Mouse (Mus musculus): Measurements from ENCODE around the gene Ubash3a.
"Not testable (repeated sequence)": the region's sequence is repeated elsewhere in the genome, so short reads cannot be mapped to it uniquely, and the experiment has no call there.

Ubash3a gene

DNA sequence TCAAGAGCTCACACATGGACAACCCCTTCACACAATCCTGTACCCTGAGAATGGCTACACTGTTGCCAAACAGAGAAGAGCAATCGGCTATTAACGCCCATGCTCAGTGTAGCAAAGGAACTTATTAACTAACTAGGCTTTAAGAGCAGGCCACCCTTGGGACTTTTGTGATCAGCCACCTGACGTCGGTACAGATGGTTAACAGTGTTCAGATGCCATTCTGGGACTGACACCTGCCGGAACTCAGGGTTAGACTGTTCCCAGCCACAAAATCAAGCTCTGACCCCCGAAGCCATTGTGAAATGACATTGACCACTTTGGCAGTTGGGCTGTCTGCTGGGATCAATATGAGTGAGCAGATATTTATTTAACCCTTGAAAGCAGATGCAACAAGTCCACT lies 53.7 kb downstream of the Ubash3a start:
- DNase-seq (ENCODE audit: low read depth), result no peak

- DNase-seq (ENCODE audit: low read depth), result no peak
Measured at GRCm38 (mm10) chr17:31262715-31263114, 55.0 kb downstream of the Ubash3a start.

- no peak for DNase-seq (ENCODE audit: low read depth)
Measured at GRCm38 (mm10) chr17:31263770-31264169, 56.1 kb downstream of the Ubash3a start.

DNA sequence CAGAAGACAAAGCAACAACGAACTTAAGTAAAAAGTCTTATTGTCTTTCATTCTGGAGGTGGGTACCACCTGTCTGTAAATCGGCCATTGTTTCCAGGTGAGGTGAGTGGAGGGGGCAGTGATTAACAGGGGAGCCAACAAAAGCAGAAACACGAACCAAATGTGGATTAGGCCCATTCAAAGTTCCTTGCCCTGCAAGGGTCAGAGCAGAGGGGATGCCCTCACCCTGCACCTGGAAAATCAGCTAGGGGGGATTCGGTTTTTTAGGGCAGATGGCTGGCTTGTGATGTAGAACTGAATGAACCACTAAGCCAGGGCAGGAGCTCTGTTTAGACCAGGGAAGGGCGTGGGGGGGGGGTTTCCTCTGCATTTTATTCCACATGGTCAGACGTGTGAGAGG lies 56.7 kb downstream of the Ubash3a start:
- no peak for DNase-seq (ENCODE audit: low read depth)

- peak; percentile 71 for DNase-seq (ENCODE audit: low read depth)
Measured at GRCm38 (mm10) chr17:31265171-31265572, 57.5 kb downstream of the Ubash3a start.

DNA sequence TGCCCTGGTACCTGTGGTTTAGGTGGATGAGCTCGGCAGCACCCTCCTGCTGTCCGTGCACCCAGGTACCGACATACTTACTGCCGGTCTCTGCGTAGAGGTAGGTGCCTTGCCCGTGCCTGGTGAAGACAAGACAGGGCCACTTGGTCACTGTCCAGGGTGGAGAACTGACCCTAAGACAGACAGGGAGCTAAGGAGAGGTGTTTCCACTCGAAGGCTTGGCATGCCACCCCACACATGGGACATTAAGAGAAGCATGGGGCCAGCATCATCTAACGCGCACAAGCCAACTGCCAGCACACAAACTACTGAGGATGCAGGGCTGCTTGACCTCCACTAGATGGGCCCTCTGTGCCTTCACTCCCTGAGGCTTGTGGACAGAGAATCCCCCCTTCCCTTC lies 58.2 kb downstream of the Ubash3a start:
- DNase-seq (ENCODE audit: low read depth), result no peak

GRCm38 (mm10) chr17:31266321-31266950 lies 58.8 kb downstream of the Ubash3a start:
- no peak for DNase-seq (ENCODE audit: low read depth)

DNA sequence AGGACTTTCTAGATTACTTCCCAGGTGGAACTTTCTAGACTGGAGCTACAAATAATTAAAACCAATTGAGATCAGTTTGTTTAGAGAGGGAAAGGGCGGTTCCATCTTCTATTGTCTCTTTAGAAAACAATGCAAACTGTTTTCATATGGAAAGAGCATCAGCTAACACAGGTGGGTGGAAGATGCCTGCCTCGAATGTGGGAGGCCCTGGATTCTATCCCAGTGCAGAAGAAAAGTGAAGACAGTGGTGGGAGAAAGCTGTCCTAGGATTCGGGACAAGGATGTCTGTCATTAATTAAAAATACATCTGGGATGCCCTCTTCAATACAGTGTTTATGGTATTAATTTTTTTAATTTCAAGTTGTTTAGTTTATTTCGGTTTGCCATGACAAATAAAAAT lies 59.5 kb downstream of the Ubash3a start:
- DNase-seq (ENCODE audit: low read depth), result no peak

DNA sequence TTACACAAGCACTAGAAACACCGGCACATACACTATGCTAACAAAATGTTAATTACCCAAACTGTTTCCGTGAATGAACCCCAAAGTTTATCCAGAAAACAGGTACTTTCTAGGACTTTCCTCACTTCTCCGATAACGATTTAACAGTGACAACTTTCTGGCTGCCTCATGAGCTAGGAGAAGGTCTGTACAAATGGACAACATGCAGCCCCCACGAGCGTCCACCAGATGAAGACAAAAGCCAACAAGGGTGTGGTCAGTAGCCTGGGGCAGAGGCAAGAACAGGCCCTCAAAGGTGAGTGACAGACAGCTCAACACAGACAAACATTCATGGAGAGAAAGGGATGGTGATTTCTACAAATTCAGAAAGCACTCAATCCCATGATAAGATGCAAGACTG lies 59.9 kb downstream of the Ubash3a start:
- no peak for DNase-seq (ENCODE audit: low read depth)

- DNase-seq (ENCODE audit: low read depth), result no peak
Measured at GRCm38 (mm10) chr17:31268016-31268415, 60.3 kb downstream of the Ubash3a start.

GRCm38 (mm10) chr17:31269761-31270160 lies 62.1 kb downstream of the Ubash3a start:
- no peak for DNase-seq (ENCODE audit: low read depth)

DNA sequence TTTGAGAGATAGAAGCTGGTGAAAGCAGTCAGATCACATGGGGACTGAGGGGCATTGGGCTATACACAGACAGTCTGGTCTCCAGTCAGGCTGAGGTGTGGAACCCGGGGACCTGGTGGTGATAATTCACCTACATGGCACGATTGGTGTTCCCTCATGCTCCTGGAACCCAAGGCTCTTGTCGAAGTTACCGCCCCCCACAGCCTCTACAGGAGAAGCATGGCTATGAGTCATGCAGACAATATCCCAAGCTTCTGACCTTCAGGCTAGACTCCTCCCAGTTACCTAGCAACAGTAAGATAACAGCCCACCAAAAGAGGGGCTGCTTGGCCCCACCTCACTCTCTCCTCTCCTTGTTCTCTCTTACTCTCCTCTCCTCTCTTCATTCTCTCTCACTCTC lies 62.6 kb downstream of the Ubash3a start:
- no peak for DNase-seq (ENCODE audit: low read depth)

GRCm38 (mm10) chr17:31270736-31271135 lies 63.1 kb downstream of the Ubash3a start:
- not testable (repeated sequence) for DNase-seq (ENCODE audit: low read depth)

- DNase-seq (ENCODE audit: low read depth), result peak; percentile 45
Measured at GRCm38 (mm10) chr17:31271136-31271851, 63.6 kb downstream of the Ubash3a start.

DNA sequence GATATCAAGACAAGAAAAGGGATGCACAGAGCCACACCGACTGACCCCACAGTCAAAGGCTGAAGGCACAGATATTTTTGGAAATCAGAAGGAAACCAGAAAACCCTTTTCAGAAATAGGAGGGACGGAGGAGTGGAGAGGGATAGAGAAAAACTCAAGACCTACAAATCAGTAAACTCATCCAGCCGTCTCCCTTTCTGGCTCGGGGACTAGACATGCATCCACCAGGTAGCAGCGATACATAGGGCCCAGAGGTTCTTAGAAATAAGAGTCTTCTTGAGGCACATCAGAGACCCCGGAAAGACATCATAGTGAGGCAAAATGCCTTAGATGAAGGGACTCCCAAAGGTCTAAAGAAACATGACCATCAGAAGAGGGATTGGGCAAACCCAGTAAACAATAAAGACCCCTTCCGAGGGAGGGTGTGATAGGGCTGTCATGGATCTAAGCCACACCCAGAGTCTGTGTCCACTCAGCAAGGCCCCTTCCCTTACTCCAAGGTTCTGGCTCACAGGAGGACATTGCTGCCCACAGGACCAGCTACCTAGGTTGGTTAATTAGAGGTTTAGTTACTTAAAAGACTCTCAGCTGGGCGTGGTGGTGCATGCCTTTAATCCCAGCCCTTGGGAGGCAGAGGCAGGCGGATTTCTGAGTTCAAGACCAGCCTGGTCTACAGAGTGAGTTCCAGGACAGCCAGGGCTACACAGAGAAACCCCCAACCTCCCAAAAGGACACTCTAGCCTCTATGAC lies 64.9 kb downstream of the Ubash3a start:
- no peak for DNase-seq (ENCODE audit: low read depth)

- DNase-seq (ENCODE audit: low read depth), result no peak
Measured at GRCm38 (mm10) chr17:31273631-31274030, 66.0 kb downstream of the Ubash3a start.

DNA sequence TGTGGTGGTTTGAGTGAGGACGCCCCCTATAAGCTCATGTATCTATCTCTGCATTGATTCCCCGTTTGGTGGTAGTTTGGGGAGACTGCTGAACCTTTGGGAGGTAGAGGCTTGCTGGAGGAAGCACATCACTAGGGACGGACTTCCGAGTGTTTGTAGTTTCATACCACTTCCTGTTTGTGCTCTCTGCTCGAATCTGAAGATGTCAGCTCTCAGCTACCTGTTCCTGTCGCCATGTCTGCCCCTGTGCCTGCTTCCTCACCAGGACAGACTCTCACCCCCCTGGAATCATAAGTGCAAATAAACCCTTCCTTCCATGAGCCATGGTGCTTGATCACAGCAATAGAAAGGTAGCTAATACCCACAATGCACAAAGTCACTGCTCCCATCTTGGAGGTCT lies 67.5 kb downstream of the Ubash3a start:
- no peak for DNase-seq (ENCODE audit: low read depth)

GRCm38 (mm10) chr17:31276207-31276921 lies 68.7 kb downstream of the Ubash3a start:
- no peak for DNase-seq (ENCODE audit: low read depth)

DNA sequence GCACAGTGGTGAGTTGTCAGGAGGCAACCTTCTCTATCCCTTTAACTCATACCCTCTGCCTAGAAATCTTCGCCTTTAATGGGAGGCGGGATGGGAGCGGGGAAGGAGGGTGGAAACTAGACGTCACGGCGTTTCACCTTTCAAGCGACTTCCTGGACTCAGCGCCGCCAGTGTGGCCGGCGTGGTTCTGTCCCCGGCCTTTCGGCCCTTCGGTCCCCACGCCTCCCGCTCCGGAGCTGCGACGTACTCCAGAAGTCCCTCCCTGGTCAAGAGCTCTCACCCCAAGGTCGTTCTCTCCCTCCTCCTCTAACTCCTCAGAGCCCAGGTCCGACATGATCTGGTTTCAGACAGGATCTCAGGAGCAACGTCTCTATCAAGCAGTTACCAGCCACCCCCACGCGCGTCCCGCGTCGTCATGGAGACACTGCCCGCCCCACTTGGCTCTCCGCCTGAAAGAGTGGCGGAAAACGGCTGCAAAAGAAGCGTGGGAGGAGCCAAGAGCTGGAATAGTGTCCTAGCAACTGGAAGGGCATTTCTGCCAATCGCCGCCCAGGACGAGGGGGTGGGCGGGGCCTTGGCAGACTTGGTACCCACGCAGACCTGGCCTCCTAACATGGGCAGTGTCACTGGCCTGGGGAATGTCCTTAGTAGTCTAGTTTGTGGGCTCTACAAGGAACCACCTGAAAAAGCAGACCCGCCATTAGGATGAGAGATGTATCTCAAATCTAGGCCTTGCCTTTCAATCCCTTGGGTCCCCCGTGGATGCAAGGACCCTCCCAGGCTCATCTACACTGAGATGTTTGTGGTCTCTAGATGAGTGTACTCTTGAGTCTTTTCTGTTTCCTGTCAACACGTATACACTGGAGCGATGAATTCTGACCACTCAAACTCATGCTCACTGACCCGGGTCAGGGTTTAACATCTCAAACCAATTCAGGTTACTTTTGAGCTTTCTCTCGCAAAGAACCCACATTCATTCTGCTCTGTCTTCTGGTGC lies 69.5 kb downstream of the Ubash3a start, which contains the start of gene Rsph1:
TSS of gene Rsph1 (minus strand) at position 462 of the 997 bp plus-strand sequence.
- DNase-seq (ENCODE audit: low read depth), result no peak

DNA sequence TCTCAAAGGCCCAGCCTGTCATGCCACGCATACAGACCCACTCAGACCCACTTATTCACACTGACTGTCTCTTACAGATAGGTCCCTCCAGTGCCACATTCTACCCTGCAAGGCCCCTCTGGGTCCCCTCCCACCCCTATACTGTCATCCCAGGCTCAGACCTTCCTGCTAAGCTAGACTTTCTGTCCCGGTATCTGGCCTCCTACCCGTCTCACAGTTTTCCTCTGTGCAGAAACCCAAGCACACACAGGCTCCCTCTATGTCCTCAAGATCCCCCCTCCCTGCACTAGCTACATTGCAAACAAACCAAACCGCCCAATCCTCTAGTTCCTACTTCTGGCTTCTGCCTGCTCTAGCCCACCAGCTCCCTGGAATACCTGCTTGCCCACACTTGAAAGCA lies 70.3 kb downstream of the Ubash3a start:
- DNase-seq (ENCODE audit: low read depth), result no peak

- DNase-seq (ENCODE audit: low read depth), result no peak
Measured at GRCm38 (mm10) chr17:31279541-31279940, 71.9 kb downstream of the Ubash3a start.
